Mouse (Mus musculus) olfactory bulb, adult 2 months (tissue): Measurements from ENCODE around the gene Prss33. TPM values are rescaled to one million over a fixed set of nuclear protein-coding genes. Genes with fewer than 3 reads are reported as not detected.

Experiments
- H3K27ac ChIP-seq: fragments of 200-500 bp; 2 replicates; pipeline ENCODE4 v1.5.1; 2012; ENCODE audit warnings: low read depth, low read length; ENCODE audit not compliant: insufficient read depth
- H3K4me1 ChIP-seq: fragments of 200-500 bp; 2 replicates; pipeline ENCODE4 v1.6.1; 2012; ENCODE audit warnings: low read length; ENCODE audit not compliant: control insufficient read depth, insufficient read depth
- H3K4me3 ChIP-seq: fragments of 200-500 bp; 2 replicates; pipeline ENCODE4 v1.5.1; 2012; ENCODE audit warnings: mild to moderate bottlenecking, low read depth, low read length, moderate library complexity; ENCODE audit not compliant: insufficient read depth
- CTCF ChIP-seq: fragments of 200-500 bp; IDR thresholded peaks from 2 replicates; pipeline ENCODE4 v1.5.1; 2012; ENCODE audit warnings: low read depth, mild to moderate bottlenecking, low read length, moderate library complexity; ENCODE audit not compliant: insufficient read depth
- POLR2A ChIP-seq: fragments of 200-500 bp; IDR thresholded peaks from 2 replicates; pipeline ENCODE4 v1.6.1; 2012; ENCODE audit warnings: mild to moderate bottlenecking, low read depth, low read length, moderate library complexity; ENCODE audit not compliant: insufficient read depth
- WGBS: fragments of 180-500 bp; shearing (Covaris S2); methylation state at CpG from one replicate; pipeline ENCODE4 v1.1.7; 2018; 5-methylcytosine and 5-hydroxymethylcytosine counted together
- polyA plus RNA-seq: library from polyadenylated mRNA; stranded (reverse); fragments of >200 nt; gene quantifications from 2 replicates; pipeline ENCODE4 v1.2.4, GENCODE M21; 2012; ENCODE audit warnings: low replicate concordance; ENCODE audit not compliant: missing spikeins, insufficient read depth, insufficient read length

Prss33 gene
- polyA plus RNA-seq, 1 experiment, result not detected

DNA sequence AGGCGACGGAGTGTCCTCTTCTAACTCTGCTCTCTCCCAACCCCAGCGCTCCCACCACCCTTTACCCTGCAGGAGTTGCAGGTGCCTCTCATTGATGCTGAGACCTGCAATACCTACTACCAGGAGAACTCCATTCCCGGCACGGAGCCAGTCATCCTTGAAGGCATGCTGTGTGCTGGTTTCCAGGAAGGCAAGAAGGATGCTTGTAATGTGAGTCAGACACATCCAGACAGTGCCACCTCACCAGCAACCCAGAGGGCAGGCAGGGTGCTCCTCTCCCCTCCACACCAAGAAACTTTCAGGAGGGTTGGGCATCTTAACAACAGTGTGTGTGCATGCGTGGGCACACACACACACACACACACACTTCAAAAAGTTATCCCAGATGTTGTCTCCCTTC, 21.3 kb upstream of the Prss33 start:
- WGBS, result 90% methylated on average over 6 of the region's 6 CpGs
- no peak overlapping the region for H3K27ac ChIP-seq
- no peak for TF ChIP-seq CTCF
- H3K4me3 ChIP-seq, result no peak overlapping the region
- no peaks in the 10 kb centered on the region for H3K4me1 ChIP-seq

DNA sequence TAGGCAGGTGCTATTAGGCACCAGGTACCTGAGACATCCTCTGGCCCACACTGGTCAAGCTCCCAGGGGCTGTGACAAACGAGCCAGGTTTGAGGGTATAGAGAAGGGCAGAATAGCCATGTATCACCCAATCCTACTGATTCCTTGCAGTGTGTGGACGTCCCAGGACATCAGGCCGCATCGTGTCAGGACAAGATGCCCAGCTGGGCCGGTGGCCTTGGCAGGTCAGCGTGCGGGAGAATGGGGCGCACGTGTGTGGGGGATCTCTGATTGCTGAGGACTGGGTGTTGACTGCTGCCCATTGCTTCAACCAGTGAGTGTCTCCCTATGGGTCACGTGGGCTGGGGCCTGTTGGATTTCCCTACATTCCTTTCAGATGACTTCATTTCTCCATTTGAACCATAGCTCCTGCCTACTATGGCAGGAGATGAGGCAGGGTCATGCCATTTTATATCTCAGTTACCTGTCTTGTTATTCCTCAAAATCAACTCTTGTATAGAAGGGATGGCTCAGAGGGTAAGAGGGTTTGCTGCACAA, 18.4 kb upstream of the Prss33 start:
- H3K4me3 ChIP-seq, result no peak overlapping the region
- WGBS, result 90% methylated on average over 10 of the region's 10 CpGs
- H3K4me1 ChIP-seq, result no peaks in the 10 kb centered on the region
- TF ChIP-seq CTCF (no peak), POLR2A (no peak)
- H3K27ac ChIP-seq, result no peak overlapping the region

DNA sequence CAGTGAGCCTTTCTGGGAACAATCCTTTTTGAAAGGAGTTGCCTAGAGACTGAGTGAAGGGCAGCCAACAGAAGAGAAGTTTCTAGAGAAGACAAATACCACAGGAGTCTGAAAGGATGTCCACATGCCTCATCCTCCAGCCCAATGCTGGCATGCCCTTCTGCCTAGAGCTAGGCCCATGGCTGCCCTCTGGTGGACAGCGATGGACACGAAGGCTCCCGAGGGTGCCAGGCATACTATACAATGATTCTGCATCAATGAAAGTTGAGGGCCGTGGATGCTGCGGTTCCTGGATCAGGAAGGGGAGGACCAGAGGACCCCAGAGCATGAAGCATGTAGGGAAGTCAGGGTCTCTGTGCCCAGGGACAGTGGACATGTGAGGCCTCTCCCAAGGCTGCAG, 17.4 kb upstream of the Prss33 start:
- no peak overlapping the region for H3K4me3 ChIP-seq
- WGBS, result 29% methylated on average over 5 of the region's 5 CpGs
- TF ChIP-seq POLR2A (no peak), CTCF (no peak)
- no peaks in the 10 kb centered on the region for H3K4me1 ChIP-seq
- no peak overlapping the region for H3K27ac ChIP-seq

DNA sequence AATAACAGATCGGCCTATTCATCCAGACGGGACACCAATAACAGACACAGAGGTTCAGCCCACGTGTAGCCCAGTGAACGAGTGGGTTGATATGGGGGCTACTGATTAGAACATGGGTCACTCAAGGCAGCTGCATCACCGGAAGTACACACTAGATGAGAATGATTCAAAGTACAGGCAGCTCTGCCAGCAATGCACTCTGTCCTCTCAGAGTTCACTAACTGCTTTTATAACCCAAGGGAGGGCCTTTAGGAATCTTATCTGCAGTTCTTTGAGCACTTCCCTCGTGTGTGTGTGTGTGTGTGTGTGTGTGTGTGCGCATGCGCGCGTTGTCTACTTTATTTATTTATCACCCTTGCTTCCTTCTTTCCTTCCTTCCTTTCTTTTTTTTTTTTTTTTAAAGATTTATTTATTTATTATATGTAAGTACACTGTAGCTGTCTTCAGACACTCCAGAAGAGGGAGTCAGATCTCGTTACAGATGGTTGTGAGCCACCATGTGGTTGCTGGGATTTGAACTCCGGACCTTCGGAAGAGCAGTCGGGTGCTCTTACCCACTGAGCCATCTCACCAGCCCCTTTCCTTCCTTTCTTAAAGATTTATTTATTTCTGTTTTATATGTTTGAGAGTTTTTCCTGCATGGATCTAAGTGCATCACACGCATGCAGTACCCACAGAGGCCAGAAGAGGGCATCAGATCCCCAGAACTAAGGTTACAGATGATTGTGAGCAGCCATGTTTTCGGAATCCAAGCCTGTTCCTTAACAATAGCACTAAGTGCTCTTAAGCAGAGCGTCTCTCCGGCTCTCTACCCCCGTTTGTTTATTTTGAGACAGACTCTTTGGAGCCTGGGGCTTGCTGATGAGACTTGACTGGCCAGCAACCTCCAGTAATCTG, 15.2 kb upstream of the Prss33 start:
- no peak overlapping the region for H3K4me3 ChIP-seq
- 46% methylated on average over 19 of the region's 19 CpGs for WGBS
- no peaks in the 10 kb centered on the region for H3K4me1 ChIP-seq
- H3K27ac ChIP-seq, result no peak overlapping the region
- TF ChIP-seq POLR2A, result no peak
- TF ChIP-seq CTCF, result no peak

DNA sequence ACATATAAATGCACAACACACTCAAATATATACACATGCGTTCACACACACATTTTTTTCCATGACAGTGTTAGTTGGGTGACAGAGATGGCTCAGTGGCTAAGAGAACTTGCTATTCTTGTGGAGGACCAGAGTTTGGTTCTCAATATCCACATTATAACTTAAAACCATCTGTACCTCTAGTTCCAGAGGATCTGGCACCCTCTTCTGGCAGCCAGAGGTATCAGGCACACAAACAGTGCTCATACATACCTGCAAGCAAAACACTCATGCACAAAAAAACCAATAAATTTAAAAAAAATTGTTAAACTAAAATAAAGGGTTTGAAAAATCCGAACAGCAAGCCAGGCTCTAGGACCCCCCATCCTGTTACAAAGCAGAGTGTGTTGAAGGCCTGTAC, 14.2 kb upstream of the Prss33 start:
- 69% methylated on average over 2 of the region's 2 CpGs for WGBS
- Histone ChIP-seq H3K27ac (no peak overlapping the region), H3K4me3 (no peak overlapping the region), H3K4me1 (no peaks in the 10 kb centered on the region)
- TF ChIP-seq CTCF (no peak), POLR2A (no peak)

DNA sequence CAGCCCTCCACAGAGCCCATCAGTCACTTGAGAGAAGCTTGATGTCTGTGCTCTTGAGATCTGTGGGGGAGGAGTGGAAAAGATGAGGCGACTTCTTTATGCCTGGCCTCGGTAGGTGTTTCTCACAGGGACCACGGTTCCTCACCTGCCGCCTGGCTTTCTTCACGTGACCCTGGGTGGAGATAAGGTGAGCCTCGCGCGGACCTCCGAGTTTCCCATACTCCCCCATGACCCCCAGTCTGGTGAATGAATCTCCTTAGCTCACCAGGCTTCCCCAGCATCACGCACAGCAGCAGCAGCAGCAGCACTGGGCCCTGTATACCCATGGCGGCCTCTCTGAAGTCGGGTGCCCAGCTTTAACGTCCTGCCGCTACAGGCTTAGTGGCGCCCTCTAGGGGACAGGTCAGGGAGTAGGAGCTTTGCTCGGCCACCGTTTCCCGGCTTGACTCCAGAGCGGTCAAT, 8.0 kb upstream of the Prss33 start, which contains the start of the genes Prss32 and Prss41:
Prss32 (plus strand) TSS at position 44 of the 462 bp plus-strand sequence.
Prss41 (minus strand) TSS at position 361 of the 462 bp plus-strand sequence.
- H3K4me3 ChIP-seq, result no peak within 1 kb of the TSS

DNA sequence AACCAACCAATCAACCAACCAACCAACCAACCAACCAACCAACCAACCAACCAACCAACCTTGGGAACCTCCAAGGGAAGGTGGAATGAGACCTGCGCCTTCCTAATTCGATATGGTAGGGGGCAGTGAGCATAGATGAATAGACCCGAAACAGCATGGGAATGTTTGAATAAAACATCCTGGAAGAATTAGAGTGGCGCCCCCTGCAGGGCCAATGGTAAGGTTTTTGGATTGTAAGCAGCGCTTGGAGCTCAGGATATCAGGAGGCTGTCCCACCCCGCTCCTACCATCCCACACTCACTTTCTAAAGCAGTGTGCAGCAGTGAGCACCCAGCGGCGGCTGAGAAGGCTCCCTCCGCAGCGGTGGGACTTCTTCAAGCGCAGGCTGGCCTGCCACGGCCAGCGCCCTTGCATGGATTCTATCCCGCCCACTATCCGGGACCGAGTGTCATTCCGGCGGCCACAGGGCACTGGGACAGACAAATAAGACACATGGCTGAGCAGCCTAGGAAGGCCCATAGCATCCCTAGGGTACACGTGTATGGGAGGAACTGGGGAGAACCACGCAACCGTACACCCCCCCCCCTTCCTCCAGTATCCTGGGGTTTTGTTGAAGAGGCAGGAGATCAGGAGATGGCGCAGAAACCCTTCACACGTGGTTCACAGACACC, 7.4 kb upstream of the Prss33 start:
- WGBS, result 51% methylated on average over 23 of the region's 23 CpGs
- no peak overlapping the region for H3K4me3 ChIP-seq

More for the DNA sequence above, 8.0 kb upstream of the Prss33 start, which contains the start of the genes Prss32 and Prss41:
- 21% methylated on average over 19 of the region's 19 CpGs for WGBS
- no peak within 1 kb of the TSS for H3K27ac ChIP-seq
- H3K4me1 ChIP-seq, result peaks cover 8% of the 10 kb centered on the region
- no peak; the same call in 1 of the 2 replicates for TF ChIP-seq CTCF
- no peak for TF ChIP-seq POLR2A

DNA sequence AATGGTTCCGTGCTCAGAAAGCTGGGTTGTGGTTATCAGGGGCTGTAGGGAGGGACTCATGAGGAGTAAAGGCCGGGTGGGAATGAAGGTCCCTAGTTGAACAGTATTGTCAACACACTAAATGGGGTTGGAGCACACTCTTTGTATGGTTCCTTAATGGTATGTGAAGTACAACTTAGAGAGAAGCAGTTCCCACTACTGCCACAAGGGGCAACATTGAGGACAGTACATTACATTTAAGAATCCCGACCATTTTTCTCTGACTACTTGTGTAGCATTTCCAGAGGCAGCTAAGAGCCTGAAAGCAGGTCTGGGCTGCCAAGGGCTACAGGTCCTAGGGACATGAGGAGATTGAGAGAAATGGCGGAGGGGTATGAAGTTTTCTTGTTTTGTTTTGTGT, 5.3 kb upstream of the Prss33 start:
- no peak overlapping the region for H3K4me3 ChIP-seq
- H3K27ac ChIP-seq, result no peak overlapping the region
- H3K4me1 ChIP-seq, result peaks cover 8% of the 10 kb centered on the region
- TF ChIP-seq CTCF (no peak), POLR2A (no peak)
- WGBS, result 29% methylated on average over 4 of the region's 4 CpGs

More for the DNA sequence above, 7.4 kb upstream of the Prss33 start:
- TF ChIP-seq CTCF (no peak), POLR2A (no peak)
- Histone ChIP-seq H3K27ac (no peak overlapping the region), H3K4me1 (peaks cover 8% of the 10 kb centered on the region)

DNA sequence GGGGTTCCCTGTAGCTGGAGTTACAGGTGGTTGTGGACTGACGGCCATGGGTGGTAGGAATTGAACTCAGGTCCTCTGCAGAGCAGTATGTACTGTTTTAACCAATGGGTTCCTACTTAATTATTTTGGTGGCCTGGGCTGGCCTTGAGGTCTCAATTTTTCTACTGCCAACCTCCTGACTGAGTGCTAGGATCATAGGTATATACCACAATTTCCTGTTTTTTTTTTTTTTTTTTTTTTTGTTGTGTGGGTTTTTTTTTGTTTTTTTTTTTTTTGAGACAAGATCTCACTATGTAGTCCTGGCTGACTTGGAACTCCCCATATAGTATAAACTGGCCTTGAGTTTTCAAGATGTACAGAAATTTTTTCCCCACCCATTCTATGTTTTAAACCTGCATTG, 4.7 kb downstream of the Prss33 start:
- 97% methylated on average over 1 of the region's 1 CpGs for WGBS
- H3K4me1 ChIP-seq, result peaks cover 3% of the 10 kb centered on the region
- no peak for TF ChIP-seq POLR2A
- TF ChIP-seq CTCF, result no peak
- H3K27ac ChIP-seq, result no peak overlapping the region
- no peak overlapping the region for H3K4me3 ChIP-seq
